Mouse (Mus musculus): ENCODE data around the gene Cggbp1. TPM values are rescaled to one million over a fixed set of nuclear protein-coding genes. Genes with fewer than 3 reads are reported as not detected.
A peak's percentile ranks its signal among the peaks of the same experiment; 100 is the strongest.

The Cggbp1 gene
- 10 to 100 TPM; 22.0 to 86.7 (median 48.8) TPM for total RNA-seq (2018; cell fraction: chromatin; rRNA removed)
- 100 to 1,000 TPM in 3 of 26 experiments, 10 to 100 TPM in 23; 74.1 to 135 (median 85.7) TPM for total RNA-seq (2018; cell fraction: cytosol; rRNA removed)
- total RNA-seq (2018; cell fraction: nucleus; rRNA removed) = 100 to 1,000 TPM in 6 of 26 experiments, 10 to 100 TPM in 20; 35.3 to 150 (median 86.8) TPM
- 51.1 to 59.0 TPM (median 55.2 TPM) in 3 replicates for polyA plus RNA-seq (2018)

DNA sequence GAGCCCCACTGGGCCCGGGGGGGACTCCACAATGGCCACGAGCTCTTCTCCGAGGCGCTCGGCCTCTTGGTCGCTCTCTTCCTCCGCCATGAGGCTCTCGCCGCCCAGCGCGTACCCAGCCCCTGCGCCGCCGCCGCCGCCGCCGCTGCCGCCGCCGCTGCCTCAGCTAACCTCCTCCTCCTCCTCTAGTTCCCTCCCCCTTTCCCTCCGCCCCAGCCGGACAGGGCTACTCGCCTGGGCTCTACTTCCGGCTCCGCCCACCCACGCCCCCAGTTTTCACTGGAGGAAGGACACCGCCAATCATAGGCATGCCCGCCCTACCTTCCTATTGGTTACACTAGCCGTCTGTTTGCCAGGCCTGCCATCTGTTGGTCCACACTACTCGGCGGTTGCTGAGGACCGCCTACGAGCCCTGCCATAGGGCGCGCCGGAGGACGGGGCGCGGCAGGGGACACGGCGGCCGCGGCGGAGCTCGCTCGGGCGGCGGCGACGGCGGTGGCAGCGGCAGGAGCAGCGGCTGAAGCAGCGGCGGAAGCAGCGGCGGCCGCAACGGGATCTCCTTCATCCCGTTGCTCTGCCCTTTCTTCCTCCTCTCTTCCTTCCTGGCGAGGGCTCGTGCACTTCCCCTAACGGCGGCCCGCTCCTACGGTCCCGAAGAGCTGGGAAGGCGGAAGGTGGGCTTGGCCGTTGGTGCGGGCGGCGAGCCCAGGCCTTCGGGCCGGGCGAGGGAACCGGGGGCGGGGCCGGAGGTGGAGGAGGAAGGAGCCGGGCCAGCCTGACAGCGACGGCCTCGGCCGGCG, at the start of gene Cggbp1, which contains the start of gene Zfp654:
Cggbp1 (plus strand) TSS at position 434 of the 800 bp plus-strand sequence.
Zfp654 (minus strand) TSS at position 90 of the 800 bp plus-strand sequence.
- H3K4me3 ChIP-seq (ENCODE audit: inconsistent target) = peak within 1 kb of the TSS; percentile 92
- H3K27ac ChIP-seq = peak within 1 kb of the TSS; percentile 62
- WGBS (ENCODE audit: missing documents) = under 1% methylated on average over 63 of the region's 85 CpGs

DNA sequence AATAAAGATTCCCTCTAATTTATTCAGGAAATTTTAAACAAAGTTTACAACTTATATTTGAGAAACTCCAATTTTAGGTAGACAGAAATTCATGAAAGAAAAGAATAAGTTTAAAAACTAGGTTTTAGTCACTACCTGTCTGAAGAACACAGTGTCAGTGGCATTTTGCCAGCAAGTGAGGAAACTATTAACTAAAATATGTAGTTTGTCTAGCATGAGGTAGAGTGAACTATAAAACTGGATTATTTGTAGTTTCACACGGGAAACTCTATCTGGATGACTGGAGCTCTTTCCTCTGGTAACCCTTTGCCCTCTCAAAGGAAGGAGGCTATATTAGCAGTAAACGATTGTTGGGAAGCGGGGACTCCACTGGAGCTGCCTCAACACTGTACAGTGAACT, 48.8 kb upstream of the Cggbp1 start:
- H3K27ac ChIP-seq = no peak overlapping the region
- H3K79me2 ChIP-seq (ENCODE audit: inconsistent target) = peaks cover 19% of the 10 kb centered on the region; the same call in 1 of the 2 replicates
- 100% methylated on average over 3 of the region's 3 CpGs for WGBS (ENCODE audit: missing documents)
- no peak overlapping the region for H3K4me3 ChIP-seq (ENCODE audit: inconsistent target)
- H3K36me3 ChIP-seq (ENCODE audit: inconsistent target) = no peaks in the 10 kb centered on the region

More for the DNA sequence above, at the start of gene Cggbp1, which contains the start of gene Zfp654:
- H3K79me2 ChIP-seq (ENCODE audit: inconsistent target) = peaks cover 87% of the 10 kb centered on the region
- peaks cover 11% of the 10 kb centered on the region for H3K36me3 ChIP-seq (ENCODE audit: inconsistent target)

DNA sequence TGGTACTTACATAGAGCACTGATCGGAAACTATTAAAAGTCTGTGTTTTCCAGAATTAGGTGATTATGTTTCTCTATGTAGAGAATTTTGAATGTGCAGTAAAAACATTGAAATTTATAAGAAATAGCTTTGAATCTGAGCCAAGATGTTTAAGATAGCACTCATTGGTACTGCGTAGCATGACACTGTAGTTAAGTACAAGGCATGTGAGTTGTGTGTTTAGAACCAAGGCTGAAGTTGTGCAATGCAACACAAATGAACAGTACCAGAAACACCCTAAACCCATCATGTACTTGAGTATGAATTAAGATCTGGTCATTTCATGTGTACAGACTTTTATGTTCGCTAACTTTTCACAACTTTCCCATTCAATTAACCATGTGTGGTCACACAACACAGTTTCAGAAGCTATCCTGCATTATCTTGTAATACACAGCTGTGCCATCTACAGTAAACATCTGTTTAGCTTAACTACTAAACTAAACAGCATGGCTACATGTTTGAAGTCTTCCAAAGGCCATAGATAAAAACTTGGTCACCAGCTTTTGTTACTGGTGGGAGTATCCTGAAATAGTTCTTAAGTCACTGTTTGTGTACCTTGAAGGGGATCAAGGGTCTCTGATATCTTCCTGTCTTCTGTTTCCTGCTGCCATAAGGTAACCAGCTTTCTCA, 34.6 kb upstream of the Cggbp1 start:
- no peaks in the 10 kb centered on the region for H3K79me2 ChIP-seq (ENCODE audit: inconsistent target)
- WGBS (ENCODE audit: missing documents) = 93% methylated on average over 3 of the region's 3 CpGs
- H3K36me3 ChIP-seq (ENCODE audit: inconsistent target) = peaks cover 8% of the 10 kb centered on the region; the same call in 1 of the 2 replicates
- no peak overlapping the region for H3K27ac ChIP-seq
- no peak overlapping the region for H3K4me3 ChIP-seq (ENCODE audit: inconsistent target)

DNA sequence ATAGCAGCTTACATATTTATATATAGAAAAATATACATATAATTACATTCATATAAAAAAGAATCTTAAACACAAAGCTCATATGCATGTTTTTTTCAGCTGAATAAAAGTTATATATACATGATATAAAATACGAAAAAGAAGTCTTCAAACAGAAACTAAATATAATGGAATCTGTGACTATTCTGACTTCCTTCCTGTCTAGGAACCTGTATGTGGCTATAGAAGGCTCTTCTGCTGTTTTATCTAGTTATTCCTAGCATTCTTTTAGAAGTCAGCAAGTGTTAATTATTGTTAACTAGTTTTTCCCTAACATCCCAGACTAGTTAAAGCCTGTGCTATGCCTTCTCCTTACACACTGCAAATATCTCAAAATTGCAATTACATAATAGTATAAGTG, 27.9 kb upstream of the Cggbp1 start:
- Histone ChIP-seq H3K79me2 (ENCODE audit: inconsistent target) (no peaks in the 10 kb centered on the region; the same call in 1 of the 2 replicates), H3K27ac (no peak overlapping the region), H3K36me3 (ENCODE audit: inconsistent target) (0 out of 2 replicates have a peak, but pooled peaks cover 3% of the 10 kb centered on the region), H3K4me3 (ENCODE audit: inconsistent target) (no peak overlapping the region)
- 43% methylated on average over 1 of the region's 1 CpGs for WGBS (ENCODE audit: missing documents)

DNA sequence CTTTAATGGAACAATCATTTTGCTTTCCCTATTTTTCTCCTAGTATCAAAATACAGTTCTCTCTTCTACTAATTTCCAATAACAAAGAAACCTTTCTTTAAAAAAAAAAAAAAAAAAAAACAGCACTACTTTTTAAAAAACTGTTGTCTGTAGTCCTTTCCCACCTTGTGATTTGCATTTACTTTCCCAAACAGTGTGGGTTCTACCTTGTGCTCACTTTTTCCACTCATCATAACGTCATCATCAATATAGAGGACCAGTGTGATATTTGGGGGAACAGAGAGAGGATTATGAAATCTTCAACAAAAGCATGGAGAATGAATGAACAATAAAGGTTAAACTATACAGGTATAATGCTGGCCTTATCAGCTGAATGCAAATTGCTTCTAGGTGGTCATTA, 27.3 kb upstream of the Cggbp1 start:
- no peak overlapping the region for H3K4me3 ChIP-seq (ENCODE audit: inconsistent target)
- WGBS (ENCODE audit: missing documents) = 100% methylated on average over 1 of the region's 1 CpGs
- no peaks in the 10 kb centered on the region; the same call in 1 of the 2 replicates for H3K79me2 ChIP-seq (ENCODE audit: inconsistent target)
- H3K36me3 ChIP-seq (ENCODE audit: inconsistent target) = 0 out of 2 replicates have a peak, but pooled peaks cover 3% of the 10 kb centered on the region
- no peak overlapping the region for H3K27ac ChIP-seq

DNA sequence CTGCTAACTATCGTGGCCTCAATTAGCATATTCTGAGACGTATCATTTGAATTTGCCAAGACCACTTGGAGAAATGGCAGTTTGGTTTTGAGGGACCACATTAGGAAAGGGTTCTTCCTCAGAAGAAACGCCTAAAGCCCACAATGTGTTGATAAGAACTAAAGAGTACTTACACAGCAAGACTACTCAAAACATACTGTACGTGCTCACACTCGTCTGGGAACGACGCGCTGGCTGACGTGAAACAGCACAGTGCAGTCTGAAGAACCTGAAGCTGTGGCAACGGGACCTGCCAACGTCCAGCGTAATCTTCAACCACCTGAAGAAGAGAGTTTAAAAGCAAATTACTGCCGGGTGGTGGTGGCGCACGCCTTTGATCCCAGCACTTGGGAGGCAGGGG, 21.5 kb upstream of the Cggbp1 start:
- 94% methylated on average over 15 of the region's 15 CpGs for WGBS (ENCODE audit: missing documents)
- 0 out of 2 replicates have a peak, but pooled peaks cover 3% of the 10 kb centered on the region for H3K36me3 ChIP-seq (ENCODE audit: inconsistent target)
- no peak overlapping the region for H3K4me3 ChIP-seq (ENCODE audit: inconsistent target)

DNA sequence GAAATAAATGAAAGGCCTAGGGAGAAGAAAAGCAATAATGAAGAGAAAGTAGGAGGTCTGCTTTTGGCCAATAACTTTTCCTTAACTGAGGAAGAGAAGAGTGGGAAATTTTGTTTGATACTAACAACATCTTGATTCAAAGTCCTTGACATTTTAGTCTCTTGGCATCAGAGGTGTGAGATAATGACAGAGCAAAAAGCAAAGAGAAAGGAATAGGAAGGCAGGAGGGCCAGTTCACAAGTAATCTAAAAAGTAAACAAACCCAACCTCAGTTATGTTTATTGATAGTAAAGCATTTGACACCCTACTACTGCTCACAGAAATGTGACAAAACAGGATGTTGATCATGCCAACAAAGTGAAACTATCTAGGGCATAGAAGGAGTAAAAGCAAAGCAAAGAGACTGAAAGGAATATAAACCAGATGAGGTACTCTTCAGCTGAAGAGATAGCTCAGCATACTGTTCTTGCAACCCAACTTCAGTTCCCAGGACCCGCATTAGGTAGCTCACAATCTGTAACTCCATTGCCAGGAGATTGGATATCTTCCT, 15.7 kb upstream of the Cggbp1 start:
- 100% methylated on average over 1 of the region's 1 CpGs for WGBS (ENCODE audit: missing documents)

More for the DNA sequence above, 21.5 kb upstream of the Cggbp1 start:
- peaks cover 45% of the 10 kb centered on the region for H3K79me2 ChIP-seq (ENCODE audit: inconsistent target)
- H3K27ac ChIP-seq = no peak overlapping the region

DNA sequence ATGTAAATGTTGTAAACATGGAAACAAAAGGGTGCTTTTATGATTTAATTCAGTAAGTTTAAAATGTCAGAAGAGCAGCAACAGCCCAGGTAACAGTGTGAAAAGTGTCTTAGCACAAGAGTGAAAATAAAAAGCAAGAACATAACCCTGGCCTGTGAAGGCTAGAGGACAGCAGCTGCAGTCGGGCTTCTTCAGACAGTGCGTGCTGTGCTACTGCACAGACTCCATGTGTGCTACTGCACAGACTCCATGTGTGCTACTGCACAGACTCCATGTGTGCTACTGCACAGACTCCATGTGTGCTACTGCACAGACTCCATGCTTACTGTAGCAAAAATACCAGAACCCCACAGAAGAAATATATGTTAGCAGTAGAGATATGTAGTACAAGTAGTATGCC, 15.1 kb upstream of the Cggbp1 start:
- H3K4me3 ChIP-seq (ENCODE audit: inconsistent target) = no peak overlapping the region
- no peak overlapping the region for H3K27ac ChIP-seq
- no peaks in the 10 kb centered on the region for H3K36me3 ChIP-seq (ENCODE audit: inconsistent target)
- WGBS (ENCODE audit: missing documents) = 100% methylated on average over 2 of the region's 2 CpGs
- H3K79me2 ChIP-seq (ENCODE audit: inconsistent target) = peaks cover 100% of the 10 kb centered on the region

More for the DNA sequence above, 15.7 kb upstream of the Cggbp1 start:
- H3K27ac ChIP-seq = no peak overlapping the region
- no peaks in the 10 kb centered on the region for H3K36me3 ChIP-seq (ENCODE audit: inconsistent target)
- no peak overlapping the region for H3K4me3 ChIP-seq (ENCODE audit: inconsistent target)
- H3K79me2 ChIP-seq (ENCODE audit: inconsistent target) = peaks cover 99% of the 10 kb centered on the region

DNA sequence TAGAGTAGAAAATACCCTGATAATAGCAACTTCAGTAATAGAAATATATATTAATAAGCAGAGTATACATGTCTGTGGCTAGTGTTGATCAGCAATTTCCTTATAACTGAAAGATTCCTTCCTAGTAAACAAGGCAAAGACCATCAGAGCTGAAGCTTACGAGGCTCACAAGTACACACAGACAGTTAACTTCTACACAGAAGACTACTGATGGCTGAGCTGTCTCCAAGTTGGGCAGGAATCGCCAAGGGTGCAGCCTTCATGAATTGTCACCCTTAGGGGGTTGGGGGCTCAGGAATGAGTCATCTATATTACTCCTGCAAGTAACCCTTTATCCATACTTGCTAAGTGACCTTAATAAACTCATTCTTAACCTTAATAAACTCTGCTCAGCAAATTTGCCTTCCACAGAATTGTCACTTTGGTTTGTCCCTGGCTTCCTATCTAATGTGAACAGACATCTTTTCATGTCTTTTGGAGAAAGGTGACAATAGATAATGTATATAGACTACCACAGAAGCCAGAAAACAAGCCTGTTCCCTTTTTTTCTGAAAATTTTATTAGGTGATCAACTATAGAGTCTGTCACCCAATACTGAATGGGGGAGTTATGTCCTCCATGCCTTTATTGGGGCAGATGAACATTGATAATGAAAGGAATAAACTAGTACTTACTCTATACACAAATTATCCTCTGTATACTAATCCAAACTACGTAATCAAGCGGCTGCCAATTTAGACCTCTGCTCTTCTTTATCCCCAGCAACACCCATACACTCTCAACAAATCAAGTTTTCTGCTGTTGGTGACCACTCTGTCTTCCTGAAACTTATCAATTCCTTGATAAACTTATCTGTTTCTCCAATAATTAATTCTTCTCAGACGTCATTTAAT, 10.1 kb upstream of the Cggbp1 start:
- no peak overlapping the region for H3K4me3 ChIP-seq (ENCODE audit: inconsistent target)
- no peak overlapping the region for H3K27ac ChIP-seq

DNA sequence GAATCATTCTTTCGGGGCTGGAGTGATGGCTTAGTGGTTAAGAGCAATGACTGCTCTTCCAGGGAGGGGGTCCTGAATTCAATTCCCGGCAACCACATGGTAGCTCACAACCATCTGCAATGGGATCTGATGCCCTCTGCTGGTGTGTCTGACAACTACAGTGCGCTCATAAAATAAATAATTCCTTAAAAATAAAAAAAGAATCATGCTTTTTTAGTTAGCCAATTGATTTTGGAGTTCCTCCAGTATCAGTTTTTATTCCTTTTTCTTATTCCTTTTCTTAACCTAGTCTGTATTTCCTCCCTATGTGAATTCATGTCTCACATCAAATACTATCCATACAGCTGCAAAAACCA, 9.4 kb upstream of the Cggbp1 start:
- H3K4me3 ChIP-seq (ENCODE audit: inconsistent target) = no peak overlapping the region
- H3K27ac ChIP-seq = no peak overlapping the region
- peaks cover 100% of the 10 kb centered on the region for H3K79me2 ChIP-seq (ENCODE audit: inconsistent target)
- WGBS (ENCODE audit: missing documents) = 94% methylated on average over 3 of the region's 3 CpGs
- H3K36me3 ChIP-seq (ENCODE audit: inconsistent target) = no peaks in the 10 kb centered on the region

More for the DNA sequence above, 10.1 kb upstream of the Cggbp1 start:
- H3K36me3 ChIP-seq (ENCODE audit: inconsistent target) = no peaks in the 10 kb centered on the region
- peaks cover 100% of the 10 kb centered on the region for H3K79me2 ChIP-seq (ENCODE audit: inconsistent target)
- 95% methylated on average over 5 of the region's 5 CpGs for WGBS (ENCODE audit: missing documents)

DNA sequence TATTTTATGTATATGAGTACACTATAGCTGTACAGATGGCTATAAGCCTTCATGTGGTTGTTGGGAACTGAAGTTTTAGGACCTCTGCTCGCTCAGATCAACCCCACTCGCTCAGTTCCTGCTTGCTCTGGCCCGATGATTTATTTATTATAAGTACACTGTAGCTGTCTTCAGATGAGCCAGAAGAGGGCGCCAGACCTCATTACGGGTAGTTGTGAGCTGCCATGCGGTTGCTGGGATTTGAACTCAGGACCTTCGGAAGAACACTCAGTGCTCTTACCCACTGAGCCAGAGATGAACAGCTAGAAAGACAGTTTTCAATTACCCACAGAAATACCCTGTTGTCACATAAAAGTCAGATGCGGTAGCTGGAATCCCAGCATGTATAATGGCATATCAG, 5.8 kb upstream of the Cggbp1 start:
- no peaks in the 10 kb centered on the region for H3K36me3 ChIP-seq (ENCODE audit: inconsistent target)
- peaks cover 100% of the 10 kb centered on the region for H3K79me2 ChIP-seq (ENCODE audit: inconsistent target)
- WGBS (ENCODE audit: missing documents) = 91% methylated on average over 8 of the region's 8 CpGs

DNA sequence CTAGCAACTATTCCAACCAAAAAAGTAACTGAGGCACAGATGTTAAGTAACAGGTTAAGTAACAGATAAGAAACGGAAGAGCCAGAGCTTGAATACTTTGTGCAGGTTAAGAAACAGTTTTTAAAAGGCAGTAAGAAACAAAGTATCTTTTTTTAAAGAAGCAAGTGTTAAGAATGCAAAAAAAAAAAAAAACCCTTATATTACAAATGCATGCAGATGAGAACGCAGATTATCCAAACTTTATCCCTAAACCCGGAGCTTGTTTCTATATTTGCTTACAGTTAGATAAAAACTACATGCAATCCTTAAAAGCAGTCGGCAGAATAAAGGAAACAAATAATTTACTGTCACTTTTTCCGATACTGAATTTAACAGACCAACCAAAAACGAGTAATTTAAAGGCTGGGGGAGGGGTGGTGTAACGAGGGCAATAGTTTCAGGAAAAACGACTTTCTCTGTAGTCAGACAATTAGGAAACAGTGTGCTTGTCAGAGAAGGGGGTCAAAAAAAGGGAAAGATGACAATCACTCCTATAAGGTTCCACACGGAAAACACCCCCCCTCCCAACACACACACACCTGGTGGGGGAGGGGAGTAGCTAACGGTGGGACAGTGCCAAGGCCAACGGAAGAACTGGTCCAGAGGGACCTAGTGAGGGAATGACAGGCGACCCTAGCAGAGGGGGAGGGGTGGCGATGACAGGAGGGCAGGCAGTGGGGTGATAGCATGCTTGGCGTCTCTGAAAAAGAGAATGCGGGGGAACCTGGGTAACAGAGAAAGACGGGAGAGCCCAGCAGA, 1.3 kb upstream of the Cggbp1 start:
- Histone ChIP-seq H3K79me2 (ENCODE audit: inconsistent target) (peaks cover 87% of the 10 kb centered on the region), H3K4me3 (ENCODE audit: inconsistent target) (peak overlapping the region; percentile 92), H3K36me3 (ENCODE audit: inconsistent target) (peaks cover 3% of the 10 kb centered on the region; the same call in 1 of the 2 replicates), H3K27ac (peak overlapping the region; percentile 51)
- under 1% methylated on average over 15 of the region's 16 CpGs for WGBS (ENCODE audit: missing documents)

More for the DNA sequence above, 5.8 kb upstream of the Cggbp1 start:
- Histone ChIP-seq H3K4me3 (ENCODE audit: inconsistent target) (no peak overlapping the region), H3K27ac (no peak overlapping the region)

DNA sequence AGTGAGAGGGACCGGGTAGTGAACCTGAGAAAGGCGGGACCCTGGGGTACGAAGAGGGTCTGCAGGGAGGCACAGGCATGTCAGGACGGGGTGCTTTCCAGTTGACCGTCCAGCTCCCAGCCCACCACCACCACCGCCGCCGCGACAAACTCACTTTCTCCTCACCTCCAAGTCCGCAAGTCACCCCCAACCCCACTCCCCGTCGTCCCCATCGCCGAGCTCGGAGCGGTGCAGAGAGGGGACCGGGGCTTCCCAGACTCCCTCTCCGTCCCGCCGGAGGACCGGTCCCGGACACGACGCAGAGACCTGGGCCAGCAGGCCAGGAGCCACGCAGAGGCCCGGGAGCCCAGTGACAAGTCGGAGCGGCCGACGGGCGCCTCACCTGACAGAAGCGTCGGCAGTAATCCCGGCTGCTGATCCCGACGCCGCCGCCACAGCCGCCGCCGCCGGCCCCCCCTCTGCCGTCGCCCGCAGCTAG, 672 bp upstream of the Cggbp1 start:
- WGBS (ENCODE audit: missing documents) = 1% methylated on average over 44 of the region's 45 CpGs

More for the DNA sequence above, 672 bp upstream of the Cggbp1 start:
- peak overlapping the region; percentile 92 for H3K4me3 ChIP-seq (ENCODE audit: inconsistent target)
- peak overlapping the region; percentile 51 for H3K27ac ChIP-seq
- H3K36me3 ChIP-seq (ENCODE audit: inconsistent target) = peaks cover 9% of the 10 kb centered on the region
- peaks cover 87% of the 10 kb centered on the region for H3K79me2 ChIP-seq (ENCODE audit: inconsistent target)

Data from macrophage (primary cell).